Mouse (Mus musculus): ENCODE data around the gene 1810024B03Rik.

DNA sequence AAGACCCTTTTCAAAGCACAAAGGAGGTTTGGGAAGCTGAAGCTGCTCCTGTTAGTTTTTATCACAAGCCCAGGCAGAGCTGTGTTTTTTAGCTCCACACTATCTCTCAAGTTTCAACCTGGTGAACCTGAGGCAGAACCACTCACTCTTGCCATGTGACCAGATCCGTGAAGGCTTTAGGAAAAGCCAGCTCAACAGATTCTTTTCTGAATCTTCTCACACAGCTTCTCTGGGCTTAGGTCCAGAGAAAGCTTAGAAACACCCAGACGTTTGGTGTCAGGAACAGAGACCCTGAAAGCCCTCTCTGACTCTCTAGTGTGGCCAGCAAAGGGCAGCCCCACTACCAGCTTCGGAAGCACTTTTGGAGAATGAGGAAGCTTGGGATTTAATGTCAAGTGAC is 43.4 kb upstream of the 1810024B03Rik start:
- no peak for TF ChIP-seq CTCF (IDR thresholded peaks at IDR 0.05; ENCODE audit: borderline replicate concordance, extremely low read depth, insufficient read depth, insufficient read length)
- TF ChIP-seq POLR2A (IDR thresholded peaks at IDR 0.05; ENCODE audit: borderline replicate concordance, extremely low read depth, insufficient read depth, insufficient read length, poor library complexity, severe bottlenecking): no peak
